In the genomic region with DNA sequence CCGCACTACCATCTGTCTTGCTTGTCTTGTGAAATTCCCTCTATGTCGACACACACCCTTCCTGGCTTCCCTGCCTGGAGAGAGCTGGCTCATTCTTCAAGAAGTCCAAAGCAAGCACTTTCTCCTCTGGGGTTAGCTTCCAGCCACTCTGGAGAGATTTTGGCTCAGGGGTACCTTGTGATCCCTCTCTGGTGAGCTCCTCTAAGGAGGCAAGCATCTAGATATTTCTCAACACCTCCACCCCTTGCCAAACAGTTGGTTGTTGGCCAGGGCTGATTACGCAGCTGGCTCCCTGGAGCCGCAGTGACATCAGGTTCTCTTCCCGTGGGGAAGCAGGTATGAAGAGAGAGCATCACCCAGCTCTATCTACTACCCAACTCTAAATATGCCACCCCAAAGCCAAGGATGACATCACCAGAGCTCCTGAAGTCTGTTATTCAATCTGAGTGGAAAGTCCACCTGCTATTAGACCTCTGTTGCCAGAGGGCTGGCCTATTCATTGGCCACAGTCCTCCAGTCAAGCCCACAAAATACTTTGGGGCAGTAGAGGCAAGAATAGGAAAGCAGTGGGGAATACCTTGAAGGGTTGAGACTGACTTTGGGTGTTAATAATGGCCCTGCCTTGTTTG, we compare ENCODE assay signal across 19 mouse cellular contexts. TPM values are rescaled to one million over a fixed set of nuclear protein-coding genes. Genes with fewer than 3 reads are reported as not detected.
DNase-seq lines count a peak whose midpoint lies in the region; ATAC-seq and TF ChIP-seq lines count a peak whose summit lies in the region.
"Had no signal": no experiment of that assay in that cellular context is flagged by ENCODE, and none has a peak within 500 bp of the region (broad histone marks: within the 10 kb centered on the region; RNA-seq: fewer than 3 reads in every experiment).

No protein-coding gene starts in this region.

- no peak for TF ChIP-seq CTCF in gastrocnemius, adult 2 months (IDR thresholded peaks at IDR 0.05)

- no peak for ATAC-seq in activated CD4-positive, CD25-positive, alpha-beta regulatory T cell, adult 4 months
- ATAC-seq: forebrain, embryonic 15.5 days; midbrain, embryonic 16.5 days had no signal

- peak; percentile 59 for DNase-seq in gastrocnemius, adult 2 months
- no peak for DNase-seq in gastrocnemius, postnatal 4 days (ENCODE audit: low spot score in 2 of 2)
- DNase-seq in ovary, adult 18-20 months (ENCODE audit: low spot score): peak; percentile 6
- no peak for DNase-seq in ovary, postnatal 14 days (ENCODE audit: low spot score)
- DNase-seq in lung, postnatal 36 days: peak; percentile 82
- no peak for DNase-seq in spleen, postnatal 36 days (ENCODE audit: low spot score in 2 of 2)
- no peak for DNase-seq in cerebellum, postnatal 10 days
- DNase-seq: cerebellum, postnatal 36 days; right cerebral cortex, postnatal 25 days had no signal

- H3K4me3 ChIP-seq in gastrocnemius, adult 2 months: no peak overlapping the region
- H3K4me3 ChIP-seq: embryonic facial prominence, embryonic 13.5 days; forebrain, embryonic 15.5 days; heart, embryonic 13.5 days; hindbrain, embryonic 15.5 days; layer of hippocampus, adult 2 months; liver, embryonic 15.5 days; neural tube, embryonic 15.5 days had no signal

- intact Hi-C loops in gastrocnemius, adult 2 months (cut with DNase I): no loop called here

- no peak overlapping the region for H3K27ac ChIP-seq in gastrocnemius, adult 2 months
- H3K27ac ChIP-seq: embryonic facial prominence, embryonic 13.5 days; forebrain, embryonic 15.5 days; heart, embryonic 13.5 days; hindbrain, embryonic 15.5 days; layer of hippocampus, adult 2 months; liver, embryonic 15.5 days; neural tube, embryonic 15.5 days had no signal

RNA-seq across cellular contexts. Expression of gene Tmprss4, which starts 2.5 kb away (rescaled TPM):
- total RNA-seq in gastrocnemius, adult 2 months (2021): not detected
- total RNA-seq in gastrocnemius, postnatal 4 days (2021): not detected
- polyA plus RNA-seq in activated CD4-positive, CD25-positive, alpha-beta regulatory T cell, adult 4 months (2017; shearing (Covaris generic)): not detected
- total RNA-seq: layer of hippocampus, adult 2 months had no signal
- polyA plus RNA-seq: forebrain, embryonic 15.5 days; liver, embryonic 15.5 days; midbrain, embryonic 16.5 days; neural tube, embryonic 15.5 days had no signal

RNA-seq across cellular contexts. Expression of gene BC049352, which starts 19.6 kb away (rescaled TPM):
- 1 to 10 TPM in 1 of 2 experiments, under 1 TPM in 1; 0.92 to 2.8 TPM for total RNA-seq in gastrocnemius, adult 2 months (2021)
- under 1 TPM in 1 of 2 experiments, not detected in 1; 0.21 TPM for total RNA-seq in gastrocnemius, postnatal 4 days (2021)
- 1 to 10 TPM; 2.2 to 2.8 TPM for polyA plus RNA-seq in activated CD4-positive, CD25-positive, alpha-beta regulatory T cell, adult 4 months (2017; shearing (Covaris generic))
- total RNA-seq: ES-E14 had no signal
- polyA plus RNA-seq: forebrain, embryonic 15.5 days; heart, embryonic 13.5 days; hindbrain, embryonic 15.5 days; neural tube, embryonic 15.5 days had no signal

Comparison
In these comparisons a context has a peak if more than half of its experiments do, and no peak if none do; other contexts are left out.
1. DNase-seq: peak in gastrocnemius, adult 2 months (single experiment), ovary, adult 18-20 months (single experiment) and lung, postnatal 36 days (single experiment); none in gastrocnemius, postnatal 4 days (0 of 2), ovary, postnatal 14 days (single experiment), spleen, postnatal 36 days (0 of 2) and cerebellum, postnatal 10 days (0 of 2).